Mouse (Mus musculus): Measurements from ENCODE around the gene Fmo2. TPM values are rescaled to one million over a fixed set of nuclear protein-coding genes. Genes with fewer than 3 reads are reported as not detected.

Gene Fmo2
- 10 to 100 TPM; 45.3 to 71.8 (median 66.9) TPM for total RNA-seq (2022)

DNA sequence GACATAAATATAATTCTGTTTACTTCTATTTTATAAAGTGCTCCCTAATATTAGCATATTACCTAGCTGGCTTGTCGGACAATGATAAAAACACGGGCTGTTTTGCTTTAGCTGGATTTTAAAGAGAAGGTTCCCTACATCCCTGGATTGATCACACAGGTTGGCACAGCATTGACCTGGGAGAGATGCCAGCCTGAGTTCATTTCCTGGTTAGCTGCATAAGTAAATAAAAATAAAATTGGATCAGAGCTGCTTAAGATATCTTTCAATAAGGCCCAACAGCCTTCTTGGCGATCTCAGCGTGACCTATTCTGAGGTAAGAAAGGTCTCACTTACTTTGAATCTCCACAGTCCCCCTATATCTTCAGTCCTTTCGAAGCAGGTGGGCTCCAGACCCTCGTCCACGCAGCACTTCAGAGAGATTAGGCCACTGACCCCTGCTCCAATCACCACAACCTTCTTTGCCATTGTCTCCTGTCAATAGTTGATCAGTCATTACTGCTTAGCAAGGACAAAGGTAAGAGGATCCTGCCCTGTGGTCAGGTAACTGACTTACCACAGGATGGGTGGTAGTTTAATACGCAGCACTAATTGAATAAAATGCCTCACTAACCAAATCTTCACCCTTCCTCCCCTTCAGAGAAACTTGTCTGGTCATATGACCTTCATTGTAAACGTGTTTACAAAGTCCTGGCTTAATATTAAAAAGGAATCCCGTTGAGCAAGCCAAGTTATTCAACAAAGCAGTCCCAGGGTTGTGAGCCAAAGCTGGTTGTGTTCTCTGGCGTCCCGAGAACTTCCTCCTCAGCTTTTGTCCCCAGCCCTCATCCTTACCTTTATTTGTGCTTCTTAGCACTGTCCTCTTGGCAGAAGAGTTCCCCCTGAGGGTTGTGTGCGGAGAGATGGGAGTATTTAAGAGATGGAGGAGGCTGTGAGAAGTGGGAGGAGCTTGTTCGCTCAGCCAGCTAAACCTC, at the start of gene Fmo2:
Gene Fmo2, minus strand, starts transcription at position 889 of the 974 bp plus-strand sequence.
- DNase-seq: no peak

DNA sequence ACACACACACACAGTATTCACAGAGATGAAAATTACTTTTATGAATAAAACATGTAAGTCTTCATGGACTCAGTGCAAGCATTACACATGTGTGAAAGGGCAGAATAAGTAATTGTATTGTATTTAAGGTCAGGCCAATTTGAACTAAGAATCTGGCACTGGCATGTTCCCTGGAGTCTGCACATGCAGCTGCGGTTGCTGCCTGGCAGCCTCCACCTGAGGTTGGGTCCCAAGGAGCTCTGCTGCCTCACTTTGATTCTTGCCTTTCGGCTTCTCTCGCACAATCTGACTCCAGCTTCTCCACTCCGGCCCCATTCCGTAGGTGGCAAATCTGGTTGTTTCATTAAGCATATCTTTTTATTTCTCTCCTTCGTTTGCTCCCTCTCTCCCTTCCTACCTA, 49.4 kb upstream of the Fmo2 start:
- DNase-seq: no peak

DNA sequence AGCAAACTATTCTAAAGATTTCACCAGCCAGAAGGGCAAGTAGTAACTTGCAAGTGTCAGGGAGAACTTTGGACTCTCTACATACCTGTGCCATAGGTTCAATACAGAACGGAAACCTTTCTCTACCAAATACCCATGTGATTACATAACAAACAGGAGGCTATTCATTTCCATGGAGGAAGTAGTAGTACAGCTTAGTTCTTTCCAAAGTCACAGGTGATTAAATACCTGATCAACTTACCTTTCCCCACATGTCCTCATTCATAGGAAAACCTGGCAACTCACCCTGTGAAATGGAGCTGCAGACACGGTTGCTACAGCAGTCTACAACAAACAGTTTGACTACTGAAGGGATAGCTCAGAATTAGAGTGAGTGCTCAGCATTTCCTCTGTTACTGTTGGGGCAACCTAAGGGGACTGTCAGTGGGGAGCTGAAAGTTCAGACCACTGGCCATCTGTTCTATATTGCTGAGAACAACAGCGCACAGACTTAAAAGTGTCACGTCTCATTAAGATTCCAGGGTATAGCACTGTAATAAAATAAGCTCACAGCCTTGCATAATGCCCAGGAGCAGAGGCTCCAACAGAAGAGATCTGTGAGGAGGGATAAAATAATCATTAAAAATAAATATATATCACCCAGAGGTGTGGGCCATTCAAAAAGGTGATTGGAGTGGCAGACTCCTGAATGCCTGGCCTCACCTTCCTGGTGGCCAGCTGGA, 48.5 kb upstream of the Fmo2 start:
- no peak for DNase-seq

GRCm38 (mm10) chr1:162943700-162944099, 45.2 kb upstream of the Fmo2 start:
- no peak for DNase-seq

GRCm38 (mm10) chr1:162938696-162939351, 40.3 kb upstream of the Fmo2 start:
- peak; percentile 23 for DNase-seq

- no peak for DNase-seq
These were observed 39.6 kb upstream of the Fmo2 start for GRCm38 (mm10) chr1:162937970-162938695.

DNA sequence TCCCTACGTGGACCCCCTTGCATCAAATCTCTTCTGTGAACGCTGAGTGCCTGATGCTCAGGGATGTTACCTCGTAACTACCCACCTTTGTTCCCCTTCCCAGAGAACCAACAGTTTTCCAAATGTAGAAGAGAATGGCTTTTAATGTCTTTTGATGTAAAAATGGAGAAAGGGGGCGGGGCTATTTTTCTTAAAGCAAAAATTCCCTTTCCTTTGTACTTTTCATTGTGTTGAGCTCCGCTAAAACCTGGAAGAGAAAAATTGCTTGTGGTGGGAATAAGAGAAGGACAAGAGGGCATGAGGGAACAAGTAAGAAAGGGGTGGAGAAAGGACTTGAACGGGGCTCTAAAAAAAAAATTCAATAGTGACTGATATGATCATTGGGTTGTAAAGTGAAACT, 38.9 kb upstream of the Fmo2 start, which contains the start of gene Fmo6:
Gene Fmo6, minus strand, starts transcription at position 101 of the 400 bp plus-strand sequence.
- no peak for DNase-seq

DNA sequence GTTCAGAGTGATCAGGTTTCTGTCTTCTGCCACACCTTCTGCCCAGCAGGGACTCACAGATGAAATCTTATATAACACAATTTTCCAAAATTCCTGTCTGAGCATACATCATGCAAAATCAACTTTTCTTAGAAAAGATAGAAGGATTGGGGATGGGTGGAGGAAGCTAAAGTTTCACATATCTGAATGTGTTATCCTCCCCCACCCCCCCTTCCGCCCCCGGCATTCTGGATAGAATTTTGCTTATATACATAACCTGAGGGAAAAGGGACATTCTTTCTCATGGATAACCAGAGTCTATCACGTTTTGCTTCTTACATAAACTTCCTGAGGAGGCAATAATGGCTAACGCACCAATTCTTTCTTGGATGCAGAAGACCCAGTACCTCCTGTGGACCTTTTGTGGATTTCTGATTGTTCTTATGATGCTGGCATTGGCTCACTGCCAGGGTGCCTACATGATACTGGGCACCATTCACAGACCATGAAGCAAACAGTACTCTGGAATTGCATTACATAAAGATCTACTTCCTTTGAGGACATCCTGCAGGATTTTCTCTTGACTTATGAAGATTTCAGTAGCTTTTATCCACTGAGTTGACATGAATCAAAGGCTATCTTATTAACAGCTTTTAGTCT, 36.0 kb upstream of the Fmo2 start:
- DNase-seq: no peak

DNA sequence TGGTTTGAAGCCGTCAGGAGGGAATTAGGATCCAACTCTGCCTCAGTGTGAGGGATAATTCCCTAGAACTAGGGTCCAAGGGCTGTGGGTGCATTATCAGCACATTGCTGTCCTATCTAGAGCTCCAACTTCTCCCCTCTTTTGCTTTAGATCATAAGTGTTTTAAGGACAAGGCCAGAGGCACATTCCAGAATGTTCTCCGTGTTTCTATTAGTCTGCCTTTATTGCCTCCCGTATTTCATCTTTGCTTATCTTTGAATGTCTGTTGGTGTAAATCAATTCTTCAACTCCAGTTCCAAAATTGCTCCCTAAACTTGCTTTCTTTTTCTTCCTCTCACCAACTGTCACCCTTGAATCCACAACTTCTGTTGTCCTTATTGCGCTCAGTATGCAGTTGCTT, 33.9 kb upstream of the Fmo2 start:
- DNase-seq: no peak

- no peak for DNase-seq
These were observed 33.4 kb upstream of the Fmo2 start for GRCm38 (mm10) chr1:162931880-162932279.

DNA sequence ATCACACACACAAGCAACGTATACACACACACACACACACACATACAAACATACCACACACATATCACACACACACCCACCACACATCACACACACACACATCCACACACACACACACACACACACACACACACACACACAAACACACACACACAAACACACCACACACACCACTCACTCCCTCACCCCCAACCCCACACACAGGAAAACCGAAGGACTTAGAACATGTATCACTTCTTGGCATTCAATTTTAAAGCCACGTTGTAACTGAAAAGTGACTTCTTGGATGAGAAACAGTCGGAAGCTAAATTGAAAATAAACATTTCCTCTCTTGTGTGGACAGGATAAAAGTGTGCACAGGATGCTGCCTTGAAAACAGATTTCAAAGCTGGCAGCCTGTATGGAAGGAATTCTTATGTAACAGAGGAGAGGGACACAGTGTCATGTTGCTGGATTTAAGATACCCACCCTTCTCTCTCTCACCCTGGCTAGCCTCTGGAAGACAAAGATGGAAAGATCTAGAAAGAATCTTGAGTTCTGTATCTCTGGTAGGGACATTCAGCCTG, 32.9 kb upstream of the Fmo2 start:
- DNase-seq: no peak

DNA sequence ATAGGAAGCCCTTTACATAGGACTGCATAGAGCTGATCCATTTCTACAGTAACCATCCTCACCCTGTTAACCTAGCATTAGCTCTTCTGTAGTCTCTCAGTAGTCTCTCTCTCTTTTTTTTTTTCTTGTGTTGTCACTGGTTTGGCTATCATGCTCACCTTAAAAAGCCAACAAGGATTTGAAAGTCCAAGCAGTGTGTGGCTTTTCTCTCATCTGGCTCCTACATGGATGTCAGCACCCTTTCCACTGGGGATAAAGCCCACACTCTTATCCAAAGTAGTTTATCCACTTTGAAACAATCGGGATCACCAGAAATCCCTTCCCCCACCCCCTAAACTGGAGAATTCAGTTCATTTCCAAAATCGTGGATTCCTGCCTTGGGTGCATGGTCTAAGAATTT, 32.1 kb upstream of the Fmo2 start:
- no peak for DNase-seq

DNA sequence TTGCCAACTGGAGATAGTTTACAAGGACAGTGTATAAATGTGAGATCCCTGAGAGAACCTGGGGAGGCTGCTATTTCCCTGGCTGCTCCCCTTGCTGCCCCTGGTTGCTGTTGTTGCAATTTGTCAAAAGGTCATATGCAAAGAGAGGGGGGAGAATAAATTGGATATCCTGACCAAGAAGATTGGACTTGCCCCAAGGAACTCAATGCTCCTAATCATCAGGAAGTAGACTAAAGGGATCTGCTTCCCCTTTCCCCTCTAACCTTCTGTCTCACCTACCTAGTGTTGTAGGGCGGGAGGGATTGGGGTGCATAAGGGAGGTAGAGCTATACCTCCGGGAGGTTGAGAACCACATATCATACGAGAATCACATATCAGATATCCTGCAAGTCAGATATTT, 30.6 kb upstream of the Fmo2 start:
- no peak for DNase-seq

GRCm38 (mm10) chr1:162925121-162925520, 26.6 kb upstream of the Fmo2 start:
- DNase-seq: no peak

- DNase-seq: no peak
These were observed 18.1 kb upstream of the Fmo2 start for GRCm38 (mm10) chr1:162916661-162917060.

- no peak for DNase-seq
These were observed 16.5 kb upstream of the Fmo2 start for GRCm38 (mm10) chr1:162914932-162915556.

- no peak for DNase-seq
These were observed 13.6 kb upstream of the Fmo2 start for GRCm38 (mm10) chr1:162912085-162912484.

- DNase-seq: no peak
These were observed 3.4 kb upstream of the Fmo2 start for GRCm38 (mm10) chr1:162901879-162902278.

GRCm38 (mm10) chr1:162895900-162896299, 2.6 kb downstream of the Fmo2 start:
- peak; percentile 30 for DNase-seq

DNA sequence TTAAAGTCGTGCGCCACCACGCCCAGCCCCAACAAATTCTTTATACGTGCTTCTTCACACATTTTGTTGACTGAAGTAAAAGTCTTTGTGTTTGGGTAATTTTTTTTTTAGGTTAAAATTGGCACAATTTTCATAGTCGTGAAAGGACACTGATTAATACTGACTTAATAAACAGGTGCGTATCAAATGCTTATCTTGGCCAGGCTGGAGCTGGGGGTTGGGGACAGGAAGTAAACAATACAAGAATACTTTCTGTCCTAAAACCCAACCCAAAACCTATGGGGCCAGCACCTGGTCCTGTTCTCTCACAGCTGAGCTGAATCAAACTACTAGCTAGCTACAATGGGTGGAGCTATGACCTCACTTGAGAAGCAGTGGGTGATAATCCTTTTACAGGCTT, 5.5 kb downstream of the Fmo2 start:
- DNase-seq: no peak

- DNase-seq: no peak
These were observed 6.5 kb downstream of the Fmo2 start for GRCm38 (mm10) chr1:162891980-162892451.
